Mouse (Mus musculus): ENCODE data around the gene Tlr5. TPM values are rescaled to one million over a fixed set of nuclear protein-coding genes. Genes with fewer than 3 reads are reported as not detected.

The Tlr5 gene
- polyA plus RNA-seq, 1 experiment from 2014 or later = 0.17 TPM

DNA sequence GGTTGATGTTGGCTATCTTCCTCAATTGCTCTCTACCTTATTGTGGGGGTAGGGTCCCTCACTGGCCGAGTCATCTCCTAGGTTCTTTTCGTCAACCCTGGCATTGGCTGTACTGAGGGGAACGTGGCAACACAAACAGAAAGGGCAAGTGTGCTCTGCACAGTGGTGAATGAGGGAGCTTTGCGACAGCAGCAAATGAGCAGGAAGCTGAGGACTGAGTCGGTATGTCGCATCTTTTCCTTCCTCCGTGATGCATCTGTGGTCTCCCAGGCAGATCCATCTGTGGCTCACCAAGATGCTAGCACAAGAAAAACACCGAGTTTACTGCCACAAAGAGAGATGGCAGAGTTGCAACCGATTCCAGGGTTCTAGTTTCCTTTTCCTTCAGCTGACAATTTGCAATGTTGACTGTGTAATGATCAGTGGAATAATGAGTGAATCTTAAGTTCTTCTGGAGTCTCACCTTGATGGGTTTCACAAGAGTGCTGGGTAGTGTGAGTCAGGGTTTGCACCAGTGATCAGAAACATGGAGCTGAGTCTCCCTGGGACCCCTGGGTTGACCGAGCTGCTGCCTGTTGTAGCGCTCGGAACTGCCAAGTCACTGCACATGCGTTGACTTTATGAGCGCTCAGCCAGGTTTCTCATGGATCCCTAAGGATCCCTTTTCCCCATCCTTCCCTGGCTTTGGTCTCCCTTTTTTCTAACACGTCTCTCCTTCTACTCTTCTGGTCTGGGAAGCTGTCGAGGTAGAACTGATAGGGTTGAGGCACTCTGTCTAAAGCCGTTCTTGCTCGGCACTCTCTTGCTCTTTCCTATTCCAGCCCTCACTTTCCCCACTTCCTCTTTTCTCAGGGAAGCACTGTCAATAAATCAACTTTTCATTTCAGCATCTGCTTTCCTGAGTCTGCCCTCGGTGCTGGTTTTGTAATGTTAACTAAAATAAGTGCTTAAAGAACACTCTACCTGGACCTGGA lies 26.4 kb upstream of the Tlr5 start:
- Histone ChIP-seq H3K27me3 (replicated peaks) (no peaks in the 10 kb centered on the region), H3K9ac (no peak overlapping the region), H3K4me1 (no peaks in the 10 kb centered on the region), H3K4me3 (no peak overlapping the region), H3K4me2 (no peak overlapping the region), H3K9me3 (no peaks in the 10 kb centered on the region), H3K27ac (no peak overlapping the region), H3K36me3 (replicated peaks) (no peaks in the 10 kb centered on the region)
- 84% methylated on average over 19 of the region's 19 CpGs for WGBS
- ATAC-seq (replicated peaks) = no peak

DNA sequence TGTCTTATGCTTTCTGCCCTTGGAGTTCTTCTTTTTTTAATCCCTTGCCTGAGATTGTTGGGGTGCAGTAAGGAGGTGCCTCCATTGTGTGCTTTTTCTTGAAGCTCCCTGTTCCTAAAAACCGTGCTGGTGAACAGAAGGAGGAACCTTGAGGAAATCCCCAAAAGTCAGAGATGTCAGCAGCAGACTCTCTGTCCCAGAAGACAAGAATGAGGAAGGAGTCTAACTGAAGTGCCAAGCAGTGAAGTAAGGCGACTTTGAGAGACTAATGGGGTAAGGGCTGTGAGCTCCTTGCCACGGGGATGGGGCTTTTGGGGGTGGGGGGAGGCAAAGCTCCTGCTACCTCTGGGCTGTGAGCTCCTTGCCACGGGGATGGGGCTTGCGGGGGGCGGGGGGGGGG lies 19.1 kb upstream of the Tlr5 start:
- Histone ChIP-seq H3K4me2 (no peak overlapping the region), H3K27ac (no peak overlapping the region), H3K27me3 (replicated peaks) (no peaks in the 10 kb centered on the region), H3K36me3 (replicated peaks) (no peaks in the 10 kb centered on the region), H3K9ac (no peak overlapping the region), H3K9me3 (no peaks in the 10 kb centered on the region), H3K4me1 (no peaks in the 10 kb centered on the region), H3K4me3 (no peak overlapping the region)
- 34% methylated on average over 6 of the region's 6 CpGs for WGBS
- no peak for ATAC-seq (replicated peaks)

DNA sequence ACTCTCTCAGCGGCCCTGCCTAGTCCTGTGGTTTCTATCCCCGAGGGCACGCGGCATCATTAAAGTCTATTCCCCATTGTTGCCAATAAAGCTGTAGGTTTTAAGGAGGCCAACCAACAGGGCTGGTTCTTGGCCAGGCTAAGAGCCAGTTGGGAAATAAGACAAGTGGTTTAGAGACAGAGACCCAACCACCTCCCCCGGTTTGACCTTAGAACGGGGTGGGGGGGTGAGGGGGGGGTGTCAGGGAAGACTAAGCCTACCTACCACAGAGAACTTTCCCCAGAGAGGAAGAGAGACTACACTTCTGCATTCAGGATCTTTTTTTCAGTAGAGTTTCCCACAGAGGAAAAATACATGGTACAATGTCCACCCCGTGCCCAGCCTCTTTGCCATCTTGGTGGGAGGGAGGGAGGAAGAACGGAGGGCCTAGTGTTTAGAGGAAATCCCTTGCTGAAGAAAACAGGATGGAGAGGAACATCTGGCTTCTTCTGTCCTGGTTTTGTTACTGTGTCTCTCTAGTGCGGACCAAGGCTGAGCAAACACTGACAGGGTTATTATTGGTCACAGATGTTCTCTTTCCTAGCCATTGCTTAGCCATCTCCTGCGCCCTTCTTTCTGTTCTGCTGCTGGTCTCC lies 17.0 kb upstream of the Tlr5 start:
- Histone ChIP-seq H3K27me3 (replicated peaks) (no peaks in the 10 kb centered on the region), H3K9me3 (no peaks in the 10 kb centered on the region), H3K27ac (no peak overlapping the region), H3K4me2 (no peak overlapping the region), H3K4me1 (peaks cover 6% of the 10 kb centered on the region; the same call in 1 of the 2 replicates), H3K9ac (no peak overlapping the region), H3K36me3 (replicated peaks) (no peaks in the 10 kb centered on the region), H3K4me3 (no peak overlapping the region)
- WGBS = 71% methylated on average over 10 of the region's 10 CpGs
- ATAC-seq (replicated peaks) = no peak

DNA sequence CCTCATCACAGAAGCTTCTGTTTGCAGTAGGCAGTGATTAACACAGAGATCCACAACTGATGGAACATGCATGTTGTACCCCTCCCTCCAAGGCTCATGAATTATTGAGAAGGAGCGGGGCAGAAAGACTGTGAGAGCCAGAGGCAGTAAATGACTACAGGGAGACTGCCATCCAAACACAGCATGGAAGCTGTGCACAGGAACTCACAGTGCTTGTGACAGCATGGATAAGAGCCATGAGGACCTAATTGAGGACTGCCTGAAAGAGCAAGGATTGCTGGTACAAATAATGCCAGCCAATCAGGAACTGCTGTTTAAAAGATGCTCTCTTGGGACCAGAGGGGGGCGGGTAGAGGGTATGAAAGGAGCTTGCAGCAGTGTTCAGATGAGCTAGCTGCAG lies 12.7 kb upstream of the Tlr5 start:
- Histone ChIP-seq H3K27ac (no peak overlapping the region), H3K9me3 (no peaks in the 10 kb centered on the region), H3K4me1 (peaks cover 6% of the 10 kb centered on the region; the same call in 1 of the 2 replicates), H3K27me3 (replicated peaks) (no peaks in the 10 kb centered on the region), H3K4me2 (no peak overlapping the region), H3K9ac (no peak overlapping the region), H3K36me3 (replicated peaks) (no peaks in the 10 kb centered on the region), H3K4me3 (no peak overlapping the region)
- WGBS = 62% methylated on average over 2 of the region's 2 CpGs
- peak; percentile 48; the same call in 1 of the 2 replicates for ATAC-seq (replicated peaks)

DNA sequence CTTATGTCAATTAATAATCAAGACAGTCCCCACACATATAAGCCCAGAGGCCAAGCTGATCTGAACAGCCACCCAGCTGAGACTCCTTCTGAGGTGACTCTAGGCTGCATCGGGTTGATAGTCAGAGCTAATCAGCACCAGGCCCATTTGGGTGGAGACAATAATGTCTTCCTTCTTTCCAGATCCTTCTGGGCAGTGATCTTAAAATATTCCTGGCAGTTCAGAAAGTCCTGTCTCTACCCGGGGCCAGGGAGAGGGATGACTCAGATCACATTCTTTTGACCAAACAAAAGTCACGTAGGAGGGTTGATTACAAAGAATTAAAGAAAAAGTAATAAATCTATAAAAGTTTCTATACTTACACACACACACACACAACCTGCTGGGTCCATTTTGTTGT lies 10.7 kb upstream of the Tlr5 start:
- Histone ChIP-seq H3K4me2 (no peak overlapping the region), H3K36me3 (replicated peaks) (no peaks in the 10 kb centered on the region), H3K27me3 (replicated peaks) (no peaks in the 10 kb centered on the region), H3K4me3 (no peak overlapping the region), H3K27ac (no peak overlapping the region), H3K9ac (no peak overlapping the region), H3K9me3 (no peaks in the 10 kb centered on the region), H3K4me1 (peaks cover 6% of the 10 kb centered on the region; the same call in 1 of the 2 replicates)
- ATAC-seq (replicated peaks) = no peak
- WGBS = 89% methylated on average over 3 of the region's 3 CpGs

DNA sequence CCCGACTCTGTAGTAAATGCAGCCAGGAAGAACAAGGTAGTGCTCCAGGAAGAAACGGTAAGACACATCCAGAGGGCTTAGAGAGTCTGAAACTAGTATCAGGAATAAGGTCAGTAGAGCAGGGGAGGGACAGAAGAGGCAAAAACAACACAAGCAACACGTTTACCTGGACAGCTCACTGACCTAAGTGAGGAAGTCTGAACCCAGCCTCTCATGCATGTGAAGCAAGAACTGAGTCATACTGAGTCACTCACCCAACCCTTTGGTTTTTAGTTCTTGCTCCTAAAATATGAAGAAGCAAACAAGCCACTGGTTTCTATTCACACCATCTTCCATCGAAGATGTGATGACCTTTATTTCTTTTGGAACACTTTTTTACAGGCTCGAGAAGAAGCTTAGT lies 9.9 kb upstream of the Tlr5 start:
- ATAC-seq (replicated peaks) = no peak
- WGBS = 76% methylated on average over 5 of the region's 5 CpGs
- no peaks in the 10 kb centered on the region for H3K36me3 ChIP-seq (replicated peaks)

DNA sequence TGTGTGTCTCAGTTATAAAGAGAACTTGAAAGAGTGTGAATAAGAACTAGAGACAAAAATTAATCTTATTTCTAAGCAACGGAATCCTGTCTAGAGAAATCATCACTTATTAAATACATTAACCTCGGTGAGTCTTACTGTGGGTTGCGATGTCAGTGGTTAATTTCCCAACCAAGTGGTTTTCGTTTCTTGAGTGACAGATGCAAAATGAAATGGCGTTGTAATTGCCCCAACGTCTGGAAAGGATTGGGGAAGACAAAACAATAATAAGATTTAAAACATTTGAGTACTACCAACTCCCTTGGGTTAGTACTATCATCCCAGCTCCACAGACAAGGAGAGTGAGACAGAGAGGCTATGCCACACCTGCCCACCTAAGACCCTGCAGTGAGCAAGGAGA lies 9.0 kb upstream of the Tlr5 start:
- no peak overlapping the region for H3K9ac ChIP-seq
- no peak overlapping the region for H3K27ac ChIP-seq
- no peak overlapping the region for H3K4me3 ChIP-seq
- H3K9me3 ChIP-seq = no peaks in the 10 kb centered on the region
- peaks cover 6% of the 10 kb centered on the region; the same call in 1 of the 2 replicates for H3K4me1 ChIP-seq
- H3K27me3 ChIP-seq (replicated peaks) = no peaks in the 10 kb centered on the region
- ATAC-seq (replicated peaks) = no peak
- H3K4me2 ChIP-seq = no peak overlapping the region
- no peaks in the 10 kb centered on the region for H3K36me3 ChIP-seq (replicated peaks)
- WGBS = 71% methylated on average over 6 of the region's 6 CpGs

More for the DNA sequence above, 9.9 kb upstream of the Tlr5 start:
- Histone ChIP-seq H3K27me3 (replicated peaks) (no peaks in the 10 kb centered on the region), H3K9me3 (no peaks in the 10 kb centered on the region), H3K4me1 (peaks cover 6% of the 10 kb centered on the region; the same call in 1 of the 2 replicates), H3K27ac (no peak overlapping the region), H3K4me3 (no peak overlapping the region), H3K4me2 (no peak overlapping the region), H3K9ac (no peak overlapping the region)

DNA sequence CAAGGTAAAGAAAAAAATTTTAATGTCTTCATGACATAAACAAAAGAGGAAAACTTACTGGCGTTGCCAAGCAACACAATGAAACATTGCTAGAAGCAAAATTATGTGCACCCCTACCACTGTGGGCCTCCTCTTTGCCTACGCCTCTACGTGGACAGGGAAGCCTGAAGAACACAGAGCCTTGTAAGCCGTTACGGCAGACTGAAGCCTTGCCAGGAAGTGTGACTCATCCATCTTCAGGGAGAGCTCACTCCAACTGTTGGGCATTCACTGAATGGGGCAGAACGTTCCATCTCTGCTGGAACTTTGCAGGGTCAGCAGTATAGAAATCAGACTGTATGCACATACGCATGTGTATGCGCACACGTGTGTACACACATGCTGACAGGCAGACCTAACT lies 3.3 kb upstream of the Tlr5 start:
- Histone ChIP-seq H3K27me3 (replicated peaks) (no peaks in the 10 kb centered on the region), H3K36me3 (replicated peaks) (no peaks in the 10 kb centered on the region), H3K4me3 (no peak overlapping the region), H3K9me3 (no peaks in the 10 kb centered on the region), H3K27ac (no peak overlapping the region), H3K4me1 (peaks cover 26% of the 10 kb centered on the region), H3K4me2 (no peak overlapping the region), H3K9ac (no peak overlapping the region)
- no peak for ATAC-seq (replicated peaks)
- 76% methylated on average over 9 of the region's 9 CpGs for WGBS

DNA sequence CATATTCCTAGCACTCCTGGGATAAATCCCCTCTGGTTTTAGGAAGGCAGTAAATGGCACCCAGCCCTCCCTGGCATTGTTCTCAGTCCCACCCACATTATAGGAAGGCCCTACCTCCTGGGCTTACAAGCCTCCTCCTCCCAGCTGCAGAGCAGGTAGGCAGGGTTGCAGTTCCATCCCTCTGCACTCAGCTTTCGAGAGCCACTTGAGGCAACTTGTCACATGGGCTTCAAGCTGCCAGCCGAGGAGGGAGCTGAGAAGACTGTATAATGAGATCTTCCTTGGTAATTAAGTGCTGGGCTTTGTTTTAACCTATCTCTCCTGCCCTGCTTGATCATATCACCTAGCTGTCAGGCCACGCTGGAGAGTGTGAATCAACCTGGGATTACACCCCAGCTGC lies 1.4 kb upstream of the Tlr5 start:
- Histone ChIP-seq H3K36me3 (replicated peaks) (no peaks in the 10 kb centered on the region), H3K4me1 (peaks cover 26% of the 10 kb centered on the region), H3K27me3 (replicated peaks) (no peaks in the 10 kb centered on the region), H3K4me2 (no peak overlapping the region), H3K4me3 (no peak overlapping the region), H3K9me3 (no peaks in the 10 kb centered on the region), H3K27ac (peak overlapping the region; percentile 38; the same call in 1 of the 2 replicates), H3K9ac (no peak overlapping the region)
- 19% methylated on average over 3 of the region's 3 CpGs for WGBS
- peak; percentile 57 for ATAC-seq (replicated peaks)

DNA sequence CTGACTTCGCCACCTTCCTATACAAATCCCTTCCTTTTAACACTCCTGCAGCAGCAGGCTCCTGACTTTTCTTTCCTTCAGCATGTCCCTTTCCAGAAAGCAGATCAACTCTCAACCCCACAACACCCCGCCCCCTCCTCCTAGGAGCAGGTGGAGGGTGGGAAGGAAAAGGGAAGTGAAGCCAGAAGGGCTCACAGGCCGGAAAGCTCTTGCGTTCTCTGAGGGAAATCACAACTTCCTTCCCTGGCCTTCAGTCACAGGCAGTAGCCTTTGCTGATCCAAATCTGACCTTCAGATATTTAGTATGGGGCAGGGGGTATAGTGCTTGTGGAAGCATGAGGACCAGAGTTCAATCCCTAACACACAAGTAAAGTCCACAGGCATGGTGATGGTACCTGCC lies 921 bp upstream of the Tlr5 start:
- Histone ChIP-seq H3K9me3 (no peaks in the 10 kb centered on the region), H3K9ac (no peak overlapping the region), H3K4me1 (peaks cover 27% of the 10 kb centered on the region), H3K36me3 (replicated peaks) (no peaks in the 10 kb centered on the region), H3K27ac (peak overlapping the region; percentile 10; the same call in 1 of the 2 replicates), H3K4me2 (no peak overlapping the region), H3K27me3 (replicated peaks) (no peaks in the 10 kb centered on the region), H3K4me3 (no peak overlapping the region)
- no peak for ATAC-seq (replicated peaks)
- WGBS = 73% methylated on average over 4 of the region's 4 CpGs

DNA sequence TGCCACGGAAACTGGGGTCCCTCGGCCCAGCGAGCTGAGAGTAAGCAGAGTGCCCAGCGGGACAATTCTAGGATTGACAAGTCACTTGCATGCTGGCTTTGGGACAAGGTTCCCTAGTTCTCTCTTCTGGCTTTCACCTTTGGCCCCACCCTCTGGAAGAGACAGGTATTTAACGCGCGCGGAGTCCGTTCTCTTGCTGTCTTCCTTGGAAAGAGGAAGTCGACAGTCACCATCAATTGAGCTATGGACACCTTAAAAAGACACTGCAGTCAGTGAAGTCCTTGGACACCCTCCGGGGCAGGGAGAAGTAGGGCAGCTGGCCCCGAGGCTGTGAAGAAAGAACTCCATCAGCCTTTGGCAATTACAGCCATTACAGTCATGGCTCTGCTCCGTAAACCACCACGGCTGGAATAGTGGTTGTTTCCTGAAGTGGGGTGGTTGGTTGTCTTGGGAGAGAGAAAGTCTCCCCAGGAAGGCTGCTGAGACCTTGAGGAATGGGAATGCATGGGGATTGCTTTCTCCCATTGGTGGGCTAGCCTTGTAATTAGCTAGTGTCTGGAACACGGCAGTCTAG lies 546 bp downstream of the Tlr5 start:
- Histone ChIP-seq H3K9me3 (no peaks in the 10 kb centered on the region), H3K27ac (no peak overlapping the region), H3K4me1 (peaks cover 42% of the 10 kb centered on the region), H3K4me3 (peak overlapping the region; percentile 22), H3K36me3 (replicated peaks) (no peaks in the 10 kb centered on the region), H3K9ac (peak overlapping the region; percentile 3; the same call in 1 of the 2 replicates), H3K27me3 (replicated peaks) (no peaks in the 10 kb centered on the region), H3K4me2 (peak overlapping the region; percentile 48)
- 21% methylated on average over 15 of the region's 15 CpGs for WGBS
- no peak for ATAC-seq (replicated peaks)

DNA sequence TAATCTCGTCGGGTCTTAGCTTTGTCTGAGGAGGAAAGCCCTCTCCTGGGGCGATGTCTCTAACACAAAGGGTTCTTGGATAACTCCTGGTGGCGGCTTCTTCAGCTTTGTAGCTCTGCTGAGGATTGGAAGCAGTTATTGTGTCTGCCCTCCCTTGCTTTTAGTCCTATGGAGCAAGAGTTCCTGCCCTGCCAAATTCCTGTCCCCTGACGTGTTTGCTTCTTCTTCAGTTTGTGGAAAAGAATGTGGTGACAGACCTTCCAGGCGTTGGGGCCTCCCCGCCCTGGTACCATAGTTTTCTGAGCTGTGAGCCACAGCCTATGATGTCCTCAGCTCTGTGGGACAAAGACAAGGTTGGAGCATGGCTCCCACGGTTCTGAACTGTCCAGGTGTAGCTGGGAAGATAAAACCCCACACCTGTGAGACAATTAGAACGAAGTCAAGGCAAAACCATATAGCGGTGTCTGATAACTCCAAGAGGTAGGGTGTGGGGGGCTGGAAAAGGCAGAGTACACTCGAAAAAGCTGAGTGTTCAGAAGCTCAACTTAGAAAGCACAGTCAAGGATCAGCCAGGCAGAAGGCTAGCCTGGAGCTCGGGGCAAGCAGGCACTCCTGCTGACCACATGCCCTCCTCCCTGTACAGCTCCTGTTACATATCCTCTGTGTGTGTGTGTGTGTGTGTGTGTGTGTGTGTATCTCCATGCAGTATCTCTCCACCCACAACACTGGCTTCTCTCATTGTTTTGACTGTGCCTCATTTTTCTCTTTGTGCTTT lies 1.8 kb downstream of the Tlr5 start:
- H3K27me3 ChIP-seq (replicated peaks) = no peaks in the 10 kb centered on the region
- H3K4me2 ChIP-seq = no peak overlapping the region
- H3K4me3 ChIP-seq = no peak overlapping the region
- no peaks in the 10 kb centered on the region for H3K9me3 ChIP-seq
- no peak overlapping the region for H3K27ac ChIP-seq
- no peak for ATAC-seq (replicated peaks)
- H3K4me1 ChIP-seq = peaks cover 45% of the 10 kb centered on the region
- H3K36me3 ChIP-seq (replicated peaks) = no peaks in the 10 kb centered on the region
- H3K9ac ChIP-seq = no peak overlapping the region
- WGBS = 57% methylated on average over 12 of the region's 12 CpGs

Data from midbrain, embryonic 15.5 days (tissue).